Mouse (Mus musculus) cerebellum, postnatal 25 days (tissue): ENCODE measurements around the gene Ripor1.

Experiments used
- DNase-seq, 2 experiments: peaks; one replicate each; pipeline ENCODE4 v3.0.0; 2021; ENCODE audit warnings: mixed read lengths in 2 of 2

Ripor1 gene

DNA sequence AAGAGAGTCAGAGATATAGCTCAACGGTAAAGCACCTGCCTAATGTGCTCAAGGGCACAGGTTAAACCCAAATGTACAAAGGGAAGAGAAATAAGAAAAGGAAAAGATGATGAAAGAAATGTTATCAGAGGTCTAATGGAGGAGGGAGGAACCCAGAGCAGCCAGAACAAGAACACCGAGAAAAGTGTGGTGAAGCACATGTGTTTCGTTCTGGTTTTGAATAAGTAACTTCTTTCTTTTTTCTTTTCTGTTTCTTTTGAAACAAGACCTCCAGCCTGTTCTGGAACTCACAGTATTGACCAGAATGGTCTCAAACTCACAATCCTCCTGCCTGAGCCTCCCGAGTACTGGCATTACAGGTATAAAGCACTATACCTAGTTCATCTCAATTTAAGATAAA, 24.3 kb downstream of the Ripor1 start:
- no peak for DNase-seq

DNA sequence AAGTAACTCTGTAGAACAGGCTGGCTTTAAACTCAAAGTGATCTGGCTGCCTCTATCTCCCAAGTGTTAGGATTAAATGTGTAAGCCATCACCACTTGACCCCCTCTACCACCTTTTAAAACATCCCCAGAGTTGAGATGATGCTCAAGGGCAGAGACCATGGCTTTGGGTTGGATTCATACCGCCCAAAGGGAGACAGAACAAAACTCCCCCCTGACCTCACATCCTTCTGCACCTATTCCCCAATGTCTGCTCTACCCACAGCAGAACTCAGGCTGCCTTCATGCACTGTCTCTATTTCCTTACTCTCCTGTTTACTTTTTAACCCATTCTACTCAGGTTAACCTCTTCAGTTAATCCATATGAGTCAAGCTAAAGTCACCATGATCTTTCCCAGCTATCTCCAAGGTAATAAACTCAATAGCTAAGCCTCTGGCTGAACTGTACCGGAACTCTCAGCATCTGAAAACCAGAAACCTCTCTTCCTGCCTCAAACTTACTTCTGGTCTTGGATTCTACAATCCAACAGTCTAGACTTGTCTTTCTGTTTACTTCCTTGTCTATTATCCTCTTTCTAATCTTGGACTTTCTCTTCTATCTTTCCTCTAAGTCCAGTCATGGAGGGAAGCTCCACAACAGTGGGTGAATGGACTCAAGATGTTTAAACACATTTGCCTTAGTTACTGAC, 29.9 kb downstream of the Ripor1 start:
- DNase-seq: no peak

DNA sequence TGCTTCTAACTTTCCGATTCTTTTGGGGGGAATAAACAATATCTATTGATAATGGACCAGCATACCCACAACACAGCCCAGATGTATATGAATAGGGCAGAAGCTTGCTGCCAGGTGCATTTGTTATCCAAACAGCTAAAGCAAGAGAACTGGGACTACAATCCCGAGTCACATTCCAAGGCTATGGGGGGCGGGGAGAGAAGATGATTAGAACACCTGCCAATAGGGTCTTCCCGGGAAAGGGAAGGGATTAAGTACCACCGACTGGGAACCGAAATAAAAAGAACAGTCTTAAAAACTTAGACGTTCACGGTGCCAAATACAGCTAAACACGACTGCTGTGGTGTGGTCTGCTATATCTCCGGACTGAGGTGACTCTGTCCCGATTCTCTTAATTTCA, 30.4 kb downstream of the Ripor1 start:
- DNase-seq: peak in 1 of 2 experiments; percentile 36

DNA sequence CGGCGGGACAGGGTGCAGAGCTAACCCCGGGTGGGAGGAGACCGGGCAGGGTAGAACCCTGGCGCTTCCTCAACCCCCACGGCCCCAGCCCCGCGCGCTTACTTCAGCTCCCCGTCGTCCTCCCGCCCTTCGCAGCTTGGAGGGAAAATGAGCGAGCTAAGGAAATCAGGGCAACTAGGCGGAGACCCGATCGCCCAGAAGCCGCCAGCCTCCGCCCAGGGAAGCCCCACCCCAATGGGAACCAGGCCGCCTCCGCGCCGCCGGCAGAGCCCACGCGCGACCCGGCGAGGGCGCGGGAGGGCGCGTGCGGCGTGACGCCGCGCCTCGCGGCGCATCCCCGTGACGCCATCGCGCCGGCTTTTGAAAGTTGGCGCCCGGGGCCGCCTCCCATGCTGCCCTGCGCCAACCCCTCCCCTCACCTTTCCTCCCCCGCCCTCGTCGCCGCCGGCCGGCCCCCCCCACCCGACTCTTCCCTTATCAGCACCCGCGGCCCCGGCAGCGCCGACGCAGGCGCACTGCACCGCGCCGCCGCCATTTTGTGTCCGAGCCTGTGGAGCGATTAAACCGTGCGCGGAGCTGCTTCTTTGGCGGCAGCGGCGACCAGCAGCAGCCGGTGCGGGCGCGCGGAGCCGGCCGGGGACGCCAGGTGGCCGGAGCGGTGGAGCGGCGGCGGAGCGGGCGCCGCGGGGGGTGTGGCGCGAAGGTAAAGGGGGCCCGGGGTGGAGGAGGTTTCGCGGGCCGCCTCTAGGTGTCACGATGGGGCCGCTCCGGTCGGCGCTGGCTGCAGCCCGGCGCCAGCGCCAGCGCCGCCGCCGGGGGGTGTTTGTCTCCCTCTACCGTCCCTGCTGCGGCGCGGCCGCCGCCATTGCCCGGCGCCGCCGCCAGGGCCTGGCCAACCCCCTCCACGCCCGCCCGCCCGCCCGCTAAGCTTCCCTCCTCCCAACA, 31.2 kb downstream of the Ripor1 start, which contains the start of gene Ctcf:
TSS of gene Ctcf (plus strand) at position 551 of the 945 bp plus-strand sequence.
- DNase-seq: peak; percentile 95 to 97

DNA sequence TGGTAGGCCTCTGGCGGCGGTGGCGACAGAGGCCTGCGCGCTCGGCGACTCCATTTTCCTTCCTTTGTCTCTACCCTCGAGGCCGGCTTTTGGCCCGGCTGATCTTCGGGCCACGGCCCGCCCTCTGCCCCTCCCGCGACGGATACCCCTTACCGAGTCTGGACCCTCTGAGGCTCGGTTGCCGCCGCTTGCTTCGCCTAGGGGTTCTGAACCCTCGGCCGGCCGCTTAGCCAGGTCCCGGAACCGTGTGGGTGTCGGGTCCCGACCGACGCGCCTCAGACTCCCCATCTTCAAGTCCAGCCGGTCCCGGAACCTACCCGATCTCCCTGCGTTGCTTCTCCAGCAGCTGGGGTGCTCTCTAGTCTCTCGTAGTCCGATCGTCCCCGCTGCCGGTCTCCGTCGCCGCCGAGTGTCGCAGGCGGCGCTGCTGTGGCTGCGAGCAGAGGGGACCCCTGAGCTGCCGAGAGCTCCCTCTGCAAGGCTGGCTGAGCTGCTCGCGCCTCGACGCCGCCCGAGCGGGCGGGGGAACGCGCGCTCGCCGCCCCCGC, 32.0 kb downstream of the Ripor1 start, which contains the start of gene Agrp:
TSS of gene Agrp (minus strand) at position 431 of the 548 bp plus-strand sequence.
- DNase-seq: peak in 1 of 2 experiments; percentile 73

DNA sequence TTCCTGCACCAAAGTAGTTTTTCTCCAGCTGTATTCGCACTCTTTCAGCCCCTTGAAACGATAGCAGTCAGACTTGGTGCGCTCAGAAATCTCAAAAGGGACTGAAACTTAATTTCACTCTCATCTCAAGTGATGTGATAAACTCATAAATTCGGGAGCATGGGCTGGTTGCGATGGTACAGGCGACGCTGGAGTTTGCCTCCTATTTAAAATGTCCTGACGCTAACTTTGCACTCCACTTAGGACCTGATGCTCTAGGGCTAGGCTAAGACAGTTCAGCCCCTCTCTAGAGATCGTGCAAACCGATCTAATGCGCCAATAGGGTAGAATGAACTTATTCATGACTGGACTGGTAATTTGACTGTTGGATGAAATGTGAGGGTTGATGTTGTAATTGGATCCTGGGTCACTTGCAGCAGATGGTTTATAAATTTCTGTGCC, 32.6 kb downstream of the Ripor1 start:
- no peak for DNase-seq

DNA sequence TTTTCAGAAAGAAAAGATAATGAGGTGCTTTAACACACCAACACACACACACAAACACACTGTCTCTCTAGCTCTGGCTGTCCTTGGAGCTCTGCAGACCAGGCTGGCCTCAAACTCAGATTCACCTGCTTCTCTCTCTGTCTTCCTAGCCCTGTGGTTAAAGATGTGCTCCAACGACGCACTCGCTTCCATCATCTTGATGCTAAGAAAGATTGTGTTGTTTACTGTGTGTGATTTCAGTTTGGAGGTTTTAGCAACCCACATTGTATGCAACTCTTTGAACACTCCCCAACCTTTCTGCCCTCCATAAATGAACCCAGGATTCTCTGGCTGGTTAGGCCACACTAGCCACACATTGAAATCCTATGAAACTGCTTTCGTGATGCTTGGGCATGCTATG, 33.5 kb downstream of the Ripor1 start:
- no peak for DNase-seq

DNA sequence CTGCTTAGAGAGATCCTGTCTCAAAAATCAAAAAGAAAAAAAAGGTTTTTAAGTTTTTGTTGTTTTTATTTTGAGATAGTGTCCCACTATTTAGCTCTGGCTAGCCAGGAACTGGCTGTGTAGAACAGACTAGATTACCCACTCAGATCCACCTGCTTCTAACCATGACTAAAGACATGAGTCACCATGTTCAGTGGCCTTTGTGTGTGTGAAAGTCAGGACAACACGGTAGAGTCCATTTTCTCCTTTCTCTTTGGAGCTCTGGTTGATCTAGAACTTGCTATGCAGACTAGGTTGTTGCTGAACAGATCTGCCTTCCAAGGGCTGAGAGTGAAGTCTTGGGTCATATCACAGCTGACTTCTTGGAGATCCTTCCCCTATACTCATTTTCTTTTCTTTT, 34.8 kb downstream of the Ripor1 start:
- no peak for DNase-seq

DNA sequence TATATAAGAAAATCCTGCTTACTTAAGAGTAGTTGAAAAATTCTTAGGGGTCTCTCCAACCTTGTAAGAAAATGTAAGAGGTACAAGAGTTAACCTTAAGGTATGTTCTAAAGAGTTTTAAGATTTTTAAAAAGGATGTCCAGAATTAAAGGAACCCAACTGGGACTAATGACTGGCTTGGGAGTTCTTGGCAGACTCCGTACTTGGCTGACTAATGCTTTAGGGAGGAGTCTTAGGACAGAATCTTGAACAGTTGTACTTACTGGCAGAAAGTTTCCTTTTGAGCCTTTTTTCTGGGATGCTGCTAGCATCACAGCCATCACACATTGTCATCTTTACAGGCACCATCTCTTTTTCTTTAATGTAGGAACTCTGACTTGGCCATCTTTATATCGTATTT, 35.5 kb downstream of the Ripor1 start:
- DNase-seq: no peak

DNA sequence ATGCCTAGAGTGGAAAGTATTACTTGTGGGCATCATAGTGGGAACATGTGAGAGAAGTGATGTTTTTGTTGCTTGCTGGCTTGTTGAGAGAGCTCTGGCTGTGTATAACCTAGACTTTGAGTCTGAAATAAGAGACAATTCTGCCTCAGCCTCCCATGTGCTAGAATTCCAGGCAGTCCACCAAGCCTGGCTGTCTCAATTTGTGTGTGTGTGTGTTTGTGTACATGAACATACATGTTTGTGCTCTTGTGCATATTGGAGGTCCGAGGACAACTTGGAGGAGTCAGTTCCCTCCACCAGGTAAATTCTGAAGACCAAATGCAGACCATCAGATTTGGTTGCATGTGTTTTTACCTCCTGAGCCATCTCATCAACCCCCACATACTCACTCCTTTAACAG, 40.1 kb downstream of the Ripor1 start:
- DNase-seq: no peak

DNA sequence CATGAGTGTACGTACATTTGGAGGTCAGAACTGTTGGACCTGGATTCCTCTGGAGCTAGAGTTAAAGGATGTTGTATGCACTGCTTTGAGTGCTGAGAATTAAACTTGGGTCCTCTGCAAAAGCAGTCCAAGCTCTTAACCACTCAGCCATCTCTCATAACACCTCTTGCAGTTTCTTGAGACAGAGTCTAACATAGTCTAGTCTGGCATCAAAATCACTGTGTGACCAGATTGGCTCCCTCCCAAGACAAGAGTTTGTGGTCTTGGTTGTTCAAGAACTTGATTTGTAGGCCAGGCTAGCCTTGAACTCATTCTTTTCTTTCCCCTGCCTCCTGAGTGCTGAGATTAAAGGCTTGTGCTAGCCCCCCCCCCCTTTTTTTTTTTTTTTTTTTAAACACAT, 43.9 kb downstream of the Ripor1 start:
- no peak for DNase-seq

DNA sequence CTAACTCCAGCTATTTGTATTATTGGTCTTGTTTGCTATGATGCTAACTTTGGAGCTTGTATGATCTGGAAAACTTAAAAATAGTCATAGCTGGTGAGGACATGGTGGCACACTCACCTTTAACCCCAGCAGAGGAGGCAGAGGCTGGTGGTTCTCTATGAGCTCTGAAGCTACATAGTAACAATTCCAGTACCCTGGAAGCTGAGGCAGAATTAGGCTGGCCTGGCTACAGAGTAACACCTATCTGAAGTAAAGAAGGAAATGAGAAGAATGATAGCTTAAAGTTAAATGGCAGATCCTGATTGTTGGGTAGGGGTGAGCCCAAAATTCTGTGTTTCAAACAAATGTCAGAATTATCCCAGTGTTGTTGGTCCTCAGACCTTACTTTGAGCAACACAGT, 52.6 kb downstream of the Ripor1 start:
- no peak for DNase-seq

DNA sequence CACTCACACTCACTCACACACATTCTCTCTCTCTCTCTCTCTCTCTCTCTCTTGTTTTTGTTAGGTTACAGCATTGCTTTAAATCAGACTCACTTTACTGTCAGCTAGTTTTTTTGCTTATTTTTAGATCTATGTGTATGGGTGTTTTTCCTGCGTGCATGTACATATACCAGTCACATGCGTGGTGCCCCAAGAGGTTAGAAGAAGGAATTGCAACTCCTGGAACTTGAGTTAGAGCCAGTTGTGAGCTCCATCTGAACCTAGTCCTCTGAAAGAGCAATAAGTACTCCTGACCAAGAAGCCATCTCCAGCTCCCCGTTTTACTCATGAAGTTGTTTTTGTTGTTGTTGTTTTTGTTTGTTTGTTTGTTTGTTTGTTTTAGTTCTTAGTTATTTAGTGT, 56.1 kb downstream of the Ripor1 start:
- peak in 1 of 2 experiments; percentile 38 for DNase-seq
